Mouse (Mus musculus) retina, embryonic 14.5 days (tissue): Measurements from ENCODE around the gene Rangap1.
"Not testable (repeated sequence)": the region's sequence is repeated elsewhere in the genome, so short reads cannot be mapped to it uniquely, and the experiment has no call there.

Source experiments
- DNase-seq: peaks from one replicate; pipeline ENCODE4 v3.0.0-alpha.2; 2015; ENCODE audit warnings: low spot score

The Rangap1 gene

GRCm38 (mm10) chr15:81742368-81742767 is 3.0 kb downstream of the Rangap1 start:
- not testable (repeated sequence) for DNase-seq

- DNase-seq: peak; percentile 41
Observed at GRCm38 (mm10) chr15:81739924-81740323, 5.4 kb downstream of the Rangap1 start.

GRCm38 (mm10) chr15:81739296-81739695 is 6.0 kb downstream of the Rangap1 start:
- no peak for DNase-seq

GRCm38 (mm10) chr15:81735075-81735474 is 10.3 kb downstream of the Rangap1 start:
- no peak for DNase-seq

GRCm38 (mm10) chr15:81729792-81730635 is 15.3 kb downstream of the Rangap1 start:
- peak; percentile 99 for DNase-seq

- DNase-seq: no peak
Observed at GRCm38 (mm10) chr15:81729241-81729791, 16.0 kb downstream of the Rangap1 start.

GRCm38 (mm10) chr15:81725965-81726364 is 19.4 kb downstream of the Rangap1 start:
- DNase-seq: no peak

GRCm38 (mm10) chr15:81723653-81724052 is 21.7 kb downstream of the Rangap1 start:
- DNase-seq: no peak

GRCm38 (mm10) chr15:81722361-81722760 is 23.0 kb downstream of the Rangap1 start:
- no peak for DNase-seq

GRCm38 (mm10) chr15:81719139-81719531 is 26.2 kb downstream of the Rangap1 start:
- DNase-seq: no peak

GRCm38 (mm10) chr15:81718336-81719138 is 26.8 kb downstream of the Rangap1 start:
- no peak for DNase-seq

- no peak for DNase-seq
Observed at GRCm38 (mm10) chr15:81713742-81714141, 31.6 kb downstream of the Rangap1 start.

- DNase-seq: no peak
Observed at GRCm38 (mm10) chr15:81710801-81711200, 34.5 kb downstream of the Rangap1 start.

- DNase-seq: no peak
Observed at GRCm38 (mm10) chr15:81709686-81710085, 35.6 kb downstream of the Rangap1 start.

GRCm38 (mm10) chr15:81708991-81709390 is 36.3 kb downstream of the Rangap1 start:
- DNase-seq: no peak

GRCm38 (mm10) chr15:81703094-81703489 is 42.2 kb downstream of the Rangap1 start:
- DNase-seq: no peak

GRCm38 (mm10) chr15:81702306-81703093 is 42.8 kb downstream of the Rangap1 start:
- no peak for DNase-seq

GRCm38 (mm10) chr15:81701350-81701749 is 44.0 kb downstream of the Rangap1 start:
- not testable (repeated sequence) for DNase-seq

- DNase-seq: no peak
Observed at GRCm38 (mm10) chr15:81700601-81701000, 44.7 kb downstream of the Rangap1 start.

GRCm38 (mm10) chr15:81700161-81700560 is 45.2 kb downstream of the Rangap1 start:
- DNase-seq: no peak

- no peak for DNase-seq
Observed at GRCm38 (mm10) chr15:81698532-81698931, 46.8 kb downstream of the Rangap1 start.

GRCm38 (mm10) chr15:81697847-81698246 is 47.5 kb downstream of the Rangap1 start:
- peak; percentile 67 for DNase-seq
